13 mouse cellular contexts compared by ENCODE assay signal in genomic region chr17:23571084-23571483, GRCm38 (mm10). TPM values are rescaled to one million over a fixed set of nuclear protein-coding genes. Genes with fewer than 3 reads are reported as not detected.
DNase-seq lines count a peak whose midpoint lies in the region; ATAC-seq and TF ChIP-seq lines count a peak whose summit lies in the region.
"Had no signal": no experiment of that assay in that cellular context is flagged by ENCODE, and none has a peak within 500 bp of the region (broad histone marks: within the 10 kb centered on the region; RNA-seq: fewer than 3 reads in every experiment).

No protein-coding gene starts in this region.

- TF ChIP-seq RAD21 in CH12.LX (IDR thresholded peaks at IDR 0.05; ENCODE audit: low read depth, low read length), result peak; percentile 30

- 0 out of 2 replicates have a peak, but pooled peaks cover 2% of the 10 kb centered on the region for H3K4me1 ChIP-seq in forebrain, embryonic 15.5 days
- no peaks in the 10 kb centered on the region for H3K4me1 ChIP-seq in forebrain, embryonic 16.5 days (replicated peaks; ENCODE audit: control insufficient read depth, insufficient read depth, low read length)
- H3K4me1 ChIP-seq in liver, adult 2 months (ENCODE audit: control insufficient read depth, insufficient read depth, low read length), result no peaks in the 10 kb centered on the region
- no peaks in the 10 kb centered on the region for H3K4me1 ChIP-seq in liver, embryonic 11.5 days (replicated peaks; ENCODE audit: control insufficient read depth, insufficient read depth, low read length)
- H3K4me1 ChIP-seq in CH12.LX (ENCODE audit: control insufficient read depth in 1 of 2, insufficient read depth in 2 of 2), result peaks cover 4% of the 10 kb centered on the region in 2 experiments
- H3K4me1 ChIP-seq: heart, embryonic 12.5 days; kidney, embryonic 15.5 days; limb, embryonic 12.5 days had no signal

- TF ChIP-seq EP300 in CH12.LX (IDR thresholded peaks at IDR 0.05; ENCODE audit: low read length), result no peak

- no peak overlapping the region for H3K4me2 ChIP-seq in forebrain, embryonic 15.5 days (replicated peaks)
- no peak overlapping the region for H3K4me2 ChIP-seq in forebrain, embryonic 16.5 days (ENCODE audit: low read length)
- no peak overlapping the region for H3K4me2 ChIP-seq in liver, embryonic 11.5 days
- no peak overlapping the region for H3K4me2 ChIP-seq in CH12.LX (ENCODE audit: insufficient read depth, low read depth, poor library complexity, severe bottlenecking)
- H3K4me2 ChIP-seq: heart, embryonic 12.5 days; kidney, embryonic 15.5 days; limb, embryonic 12.5 days had no signal

- no peak for DNase-seq in liver, adult 2 months (ENCODE audit: extremely low read depth, low read depth, low spot score)
- DNase-seq in liver, embryonic 11.5 days (ENCODE audit: low spot score), result no peak
- DNase-seq in CH12.LX (ENCODE audit: extremely low read depth), result no peak
- DNase-seq in gastrocnemius, postnatal 4 days (ENCODE audit: low spot score in 2 of 2), result no peak
- DNase-seq: adrenal gland, adult 8-10 months; thymus, adult 18-20 months had no signal

- no peaks in the 10 kb centered on the region for H3K79me2 ChIP-seq in liver, adult 2 months (ENCODE audit: control insufficient read depth, insufficient read depth, low read length)
- H3K79me2 ChIP-seq in CH12.LX (replicated peaks; ENCODE audit: control insufficient read depth, extremely low read depth, insufficient read depth, poor library complexity, severe bottlenecking), result no peaks in the 10 kb centered on the region

- peak; percentile 27; the same call in 1 of the 2 replicates for TF ChIP-seq CTCF in liver, adult 2 months (IDR thresholded peaks at IDR 0.05; ENCODE audit: low read depth, low read length)
- peak in 1 of 2 experiments; percentile 41; a peak in 2 of 4 replicates for TF ChIP-seq CTCF in CH12.LX (conservative IDR thresholded peaks at IDR 0.05 in 1 of 2, IDR thresholded peaks at IDR 0.05 in 1 of 2; ENCODE audit: low read depth in 2 of 2, low read length in 2 of 2)

- WGBS in forebrain, embryonic 15.5 days, result 23% methylated on average over 5 of the region's 5 CpGs
- WGBS in forebrain, embryonic 16.5 days, result 25% methylated on average over 5 of the region's 5 CpGs
- 31% methylated on average over 5 of the region's 5 CpGs for WGBS in liver, adult 2 months
- 31% methylated on average over 5 of the region's 5 CpGs for WGBS in liver, embryonic 11.5 days

- H3K27me3 ChIP-seq in forebrain, embryonic 15.5 days, result no peaks in the 10 kb centered on the region
- no peaks in the 10 kb centered on the region for H3K27me3 ChIP-seq in forebrain, embryonic 16.5 days (replicated peaks; ENCODE audit: control insufficient read depth, insufficient read depth, low read length)
- no peaks in the 10 kb centered on the region for H3K27me3 ChIP-seq in liver, adult 2 months (ENCODE audit: control insufficient read depth, insufficient read depth, low read length)
- H3K27me3 ChIP-seq in liver, embryonic 11.5 days (replicated peaks; ENCODE audit: control insufficient read depth, insufficient read depth, low read length), result no peaks in the 10 kb centered on the region
- peaks cover 30% of the 10 kb centered on the region for H3K27me3 ChIP-seq in CH12.LX (replicated peaks)
- H3K27me3 ChIP-seq: heart, embryonic 12.5 days; kidney, embryonic 15.5 days; limb, embryonic 12.5 days had no signal

- in situ Hi-C loops in CH12.LX (cut with MboI; ENCODE audit: low pct_ligation_motif_present, low pct_unique_long_range_greater_than_20kb, low sequenced_read_pairs), result no loop called here

- H3K27ac ChIP-seq in forebrain, embryonic 15.5 days (replicated peaks), result no peak overlapping the region
- no peak overlapping the region for H3K27ac ChIP-seq in forebrain, embryonic 16.5 days (ENCODE audit: low read length)
- no peak overlapping the region for H3K27ac ChIP-seq in liver, adult 2 months (replicated peaks; ENCODE audit: insufficient read depth, low read depth, low read length)
- H3K27ac ChIP-seq in liver, embryonic 11.5 days (ENCODE audit: low read depth, low read length), result no peak overlapping the region
- H3K27ac ChIP-seq in CH12.LX (ENCODE audit: insufficient read depth, low read depth), result no peak overlapping the region
- H3K27ac ChIP-seq: kidney, embryonic 15.5 days; limb, embryonic 12.5 days had no signal

- no peaks in the 10 kb centered on the region for H3K9me3 ChIP-seq in forebrain, embryonic 15.5 days
- no peaks in the 10 kb centered on the region for H3K9me3 ChIP-seq in forebrain, embryonic 16.5 days (ENCODE audit: control insufficient read depth, low read length)
- H3K9me3 ChIP-seq in liver, embryonic 11.5 days (ENCODE audit: control insufficient read depth, low read length), result no peaks in the 10 kb centered on the region
- H3K9me3 ChIP-seq in CH12.LX (replicated peaks; ENCODE audit: low read length), result no peaks in the 10 kb centered on the region

- TF ChIP-seq POLR2A in liver, adult 2 months (IDR thresholded peaks at IDR 0.05; ENCODE audit: extremely low read depth, insufficient read depth, low read length), result no peak
- TF ChIP-seq POLR2A in CH12.LX (IDR thresholded peaks at IDR 0.05; ENCODE audit: low read depth, low read length), result no peak

- dilution Hi-C loops in CH12.LX (cut with MboI; ENCODE audit: extremely low pct_ligation_motif_present, extremely low pct_unique_long_range_greater_than_20kb, low sequenced_read_pairs), result no loop called here

- H3K4me3 ChIP-seq in forebrain, embryonic 15.5 days, result no peak overlapping the region
- H3K4me3 ChIP-seq in forebrain, embryonic 16.5 days (replicated peaks; ENCODE audit: low read length), result no peak overlapping the region
- H3K4me3 ChIP-seq in liver, adult 2 months (ENCODE audit: insufficient read depth, low read depth, low read length), result no peak overlapping the region
- no peak overlapping the region for H3K4me3 ChIP-seq in liver, embryonic 11.5 days (ENCODE audit: low read depth, low read length)
- H3K4me3 ChIP-seq in CH12.LX (replicated peaks in 1 of 3; ENCODE audit: low read depth in 2 of 3, low read length in 2 of 3, poor library complexity in 1 of 3), result no peak overlapping the region
- H3K4me3 ChIP-seq: heart, embryonic 12.5 days; kidney, embryonic 15.5 days; limb, embryonic 12.5 days had no signal

- peaks cover 27% of the 10 kb centered on the region for H3K36me3 ChIP-seq in forebrain, embryonic 15.5 days
- peaks cover 22% of the 10 kb centered on the region for H3K36me3 ChIP-seq in forebrain, embryonic 16.5 days (ENCODE audit: control insufficient read depth, insufficient read depth)
- no peaks in the 10 kb centered on the region for H3K36me3 ChIP-seq in liver, adult 2 months (ENCODE audit: control insufficient read depth, insufficient read depth, low read length)
- peaks cover 8% of the 10 kb centered on the region for H3K36me3 ChIP-seq in liver, embryonic 11.5 days (ENCODE audit: control insufficient read depth, insufficient read depth, low read length)
- H3K36me3 ChIP-seq in CH12.LX (replicated peaks in 1 of 2; ENCODE audit: control insufficient read depth in 1 of 2, insufficient read depth in 1 of 2, low read length in 1 of 2), result no peaks in the 10 kb centered on the region

- no peak overlapping the region for H3K9ac ChIP-seq in forebrain, embryonic 15.5 days (replicated peaks)
- H3K9ac ChIP-seq in forebrain, embryonic 16.5 days (replicated peaks; ENCODE audit: low read depth, low read length), result no peak overlapping the region
- no peak overlapping the region for H3K9ac ChIP-seq in liver, adult 2 months (ENCODE audit: low read depth, low read length)
- no peak overlapping the region for H3K9ac ChIP-seq in liver, embryonic 11.5 days (ENCODE audit: low read depth, low read length)
- H3K9ac ChIP-seq in CH12.LX (ENCODE audit: insufficient read depth, low read depth), result no peak overlapping the region
- H3K9ac ChIP-seq: heart, embryonic 12.5 days; kidney, embryonic 15.5 days; limb, embryonic 12.5 days had no signal

- 0 out of 2 replicates have a peak, but pooled peaks have one; percentile 35 for ATAC-seq in forebrain, embryonic 15.5 days (replicated peaks)
- ATAC-seq in forebrain, embryonic 16.5 days, result no peak
- ATAC-seq in liver, embryonic 11.5 days (replicated peaks; ENCODE audit: low FRiP score), result no peak
- 0 out of 2 replicates have a peak, but pooled peaks have one; percentile 18 for ATAC-seq in granulocyte monocyte progenitor cell, adult 5-6 weeks (replicated peaks; ENCODE audit: poor library complexity, severe bottlenecking)
- ATAC-seq in inflammation-experienced regulatory T-cells, adult 6 months, result no peak

RNA-seq across cellular contexts. Expression of gene Zfp213, which starts 7.0 kb away (rescaled TPM):
- 21.0 and 21.5 TPM in 2 replicates for polyA plus RNA-seq in forebrain, embryonic 15.5 days (2015; fragmentation: Nextera tagmentation; extraction: Ambion mirVana)
- 19.0 and 19.1 TPM in 2 replicates for polyA plus RNA-seq in forebrain, embryonic 16.5 days (2015; fragmentation: Nextera tagmentation; extraction: Ambion mirVana)
- 4.5 and 4.8 TPM in 2 replicates for total RNA-seq in liver, adult 2 months (2014; rRNA removed)
- polyA plus RNA-seq in liver, adult 2 months (2012; rRNA removed), result 7.6 and 10.7 TPM in 2 replicates
- polyA plus RNA-seq in liver, embryonic 11.5 days (2014; fragmentation: Nextera tagmentation; extraction: Ambion mirVana), result 14.3 and 14.8 TPM in 2 replicates
- 10.9 and 11.4 TPM in 2 replicates for total RNA-seq in CH12.LX (2012; rRNA removed)
- 8.5 and 9.4 TPM in 2 replicates for total RNA-seq in CH12.LX (2014; rRNA removed)
- polyA plus RNA-seq in CH12.LX (2012; ENCODE audit: insufficient read length, low read depth), result 7.1 and 8.0 TPM in 2 replicates
- 4.9 and 6.9 TPM in 2 replicates for total RNA-seq in granulocyte monocyte progenitor cell, adult 5-6 weeks (2014; fragmentation: Nextera tagmentation)
- total RNA-seq in granulocyte monocyte progenitor cell, adult 5-6 weeks (2017), result 9.7 and 10.7 TPM in 2 replicates
- 1 to 10 TPM; 4.7 to 5.3 TPM for total RNA-seq in gastrocnemius, postnatal 4 days (2021)
- 1 to 10 TPM; 4.0 to 5.5 (median 4.8) TPM for polyA plus RNA-seq in inflammation-experienced regulatory T-cells, adult 6 months (2017; shearing (Covaris generic))

RNA-seq across cellular contexts. Expression of gene Zfp13, which starts 28.2 kb away (rescaled TPM):
- 26.9 and 30.2 TPM in 2 replicates for polyA plus RNA-seq in forebrain, embryonic 15.5 days (2015; fragmentation: Nextera tagmentation; extraction: Ambion mirVana)
- polyA plus RNA-seq in forebrain, embryonic 16.5 days (2015; fragmentation: Nextera tagmentation; extraction: Ambion mirVana), result 26.2 and 28.5 TPM in 2 replicates
- 1.3 and 2.0 TPM in 2 replicates for total RNA-seq in liver, adult 2 months (2014; rRNA removed)
- polyA plus RNA-seq in liver, adult 2 months (2012; rRNA removed), result 2.2 and 3.2 TPM in 2 replicates
- 5.6 and 6.3 TPM in 2 replicates for polyA plus RNA-seq in liver, embryonic 11.5 days (2014; fragmentation: Nextera tagmentation; extraction: Ambion mirVana)
- 0.30 TPM in 1 of 2 replicates, not detected in the other for total RNA-seq in CH12.LX (2012; rRNA removed)
- total RNA-seq in CH12.LX (2014; rRNA removed), result not detected in 2 replicates
- polyA plus RNA-seq in CH12.LX (2012; ENCODE audit: insufficient read length, low read depth), result not detected in 2 replicates
- 1.7 and 2.2 TPM in 2 replicates for total RNA-seq in granulocyte monocyte progenitor cell, adult 5-6 weeks (2014; fragmentation: Nextera tagmentation)
- total RNA-seq in granulocyte monocyte progenitor cell, adult 5-6 weeks (2017), result 0.46 and 0.56 TPM in 2 replicates
- 1 to 10 TPM; 8.3 to 9.9 TPM for total RNA-seq in gastrocnemius, postnatal 4 days (2021)
- polyA plus RNA-seq in inflammation-experienced regulatory T-cells, adult 6 months (2017; shearing (Covaris generic)), result under 1 TPM in 1 of 3 experiments, not detected in 2; 0.71 TPM

RNA-seq across cellular contexts. Expression of gene Zscan10, which starts 29.6 kb away (rescaled TPM):
- not detected in 2 replicates for polyA plus RNA-seq in forebrain, embryonic 15.5 days (2015; fragmentation: Nextera tagmentation; extraction: Ambion mirVana)
- polyA plus RNA-seq in forebrain, embryonic 16.5 days (2015; fragmentation: Nextera tagmentation; extraction: Ambion mirVana), result not detected in 2 replicates
- total RNA-seq in liver, adult 2 months (2014; rRNA removed), result not detected in 2 replicates
- polyA plus RNA-seq in liver, adult 2 months (2012; rRNA removed), result not detected in 2 replicates
- polyA plus RNA-seq in liver, embryonic 11.5 days (2014; fragmentation: Nextera tagmentation; extraction: Ambion mirVana), result 0.12 and 0.25 TPM in 2 replicates
- total RNA-seq in CH12.LX (2012; rRNA removed) (not detected in 2 replicates), CH12.LX (2014; rRNA removed) (not detected in 2 replicates)
- not detected in 2 replicates for polyA plus RNA-seq in CH12.LX (2012; ENCODE audit: insufficient read length, low read depth)
- not detected in 2 replicates for total RNA-seq in granulocyte monocyte progenitor cell, adult 5-6 weeks (2014; fragmentation: Nextera tagmentation)
- not detected in 2 replicates for total RNA-seq in granulocyte monocyte progenitor cell, adult 5-6 weeks (2017)
- not detected for total RNA-seq in gastrocnemius, postnatal 4 days (2021)
- 1 to 10 TPM in 2 of 3 experiments, under 1 TPM in 1; 0.73 to 3.1 (median 1.2) TPM for polyA plus RNA-seq in inflammation-experienced regulatory T-cells, adult 6 months (2017; shearing (Covaris generic))
- total RNA-seq: adrenal gland, adult 8-10 months had no signal
- polyA plus RNA-seq: heart, embryonic 12.5 days; kidney, embryonic 15.5 days had no signal

Comparison
In these comparisons a context has a peak if more than half of its experiments do, and no peak if none do; other contexts are left out.
1. ATAC-seq: peak in forebrain, embryonic 15.5 days (single experiment) and granulocyte monocyte progenitor cell, adult 5-6 weeks (single experiment); none in forebrain, embryonic 16.5 days (single experiment), liver, embryonic 11.5 days (single experiment) and inflammation-experienced regulatory T-cells, adult 6 months (single experiment).